Mouse (Mus musculus) right cerebral cortex, postnatal 14 days (tissue): ENCODE data around the gene Gpha2.

ENCODE experiments used
- DNase-seq: peaks from one replicate; pipeline ENCODE4 v3.0.0; 2022

The Gpha2 gene

GRCm38 (mm10) chr19:6273998-6274608 is 47.9 kb downstream of the Gpha2 start:
- no peak for DNase-seq

- DNase-seq: no peak
Measured at GRCm38 (mm10) chr19:6275740-6276389, 49.7 kb downstream of the Gpha2 start.

GRCm38 (mm10) chr19:6276426-6277421 is 50.5 kb downstream of the Gpha2 start, which contains the start of gene Ehd1:
Gene Ehd1, plus strand, starts transcription at chr19:6276725.
- peak; percentile 95 for DNase-seq
